Mouse (Mus musculus) thymus, adult 2 months (tissue): ENCODE measurements at regions not wholly inside any gene's neighbourhood (a gene's known extent, or its start where the extent isn't known, plus 50 kb on each side); places are given as distances from the start of the nearest gene placed in this dataset.

ENCODE experiments used
- DNase-seq: peaks from one replicate; pipeline ENCODE4 v3.0.0; 2021
- H3K27ac ChIP-seq: fragments of 200-500 bp; 2 replicates; pipeline ENCODE4 v1.5.1; 2012; ENCODE audit warnings: low read length, control low read depth; ENCODE audit not compliant: control insufficient read depth, insufficient read depth
- H3K27me3 ChIP-seq: fragments of 200-500 bp; 2 replicates; pipeline ENCODE4 v1.6.1; 2012; ENCODE audit warnings: mild to moderate bottlenecking, low read length, moderate library complexity, mixed read lengths; ENCODE audit not compliant: control insufficient read depth, insufficient read depth
- H3K36me3 ChIP-seq: fragments of 200-500 bp; 2 replicates; pipeline ENCODE4 v1.6.1; 2012; ENCODE audit warnings: mild to moderate bottlenecking, low read length, moderate library complexity; ENCODE audit not compliant: control insufficient read depth, insufficient read depth
- H3K4me1 ChIP-seq: fragments of 200-500 bp; replicated peaks from 2 replicates; pipeline ENCODE4 v1.6.1; 2012; ENCODE audit warnings: low read length; ENCODE audit not compliant: control insufficient read depth, insufficient read depth
- H3K4me3 ChIP-seq: fragments of 200-500 bp; 2 replicates; pipeline ENCODE4 v1.5.1; 2012; ENCODE audit warnings: mild to moderate bottlenecking, low read length, control low read depth, moderate library complexity; ENCODE audit not compliant: control insufficient read depth, insufficient read depth
- CTCF ChIP-seq: fragments of 200-500 bp; IDR thresholded peaks from 2 replicates; pipeline ENCODE4 v1.5.1; 2012; ENCODE audit warnings: mild to moderate bottlenecking, control low read depth, low read length, moderate library complexity, borderline replicate concordance; ENCODE audit not compliant: control insufficient read depth, poor library complexity, insufficient read depth; ENCODE audit errors: extremely low read depth
- POLR2A ChIP-seq: fragments of 200-500 bp; IDR thresholded peaks from 2 replicates; pipeline ENCODE4 v1.6.1; 2012; ENCODE audit warnings: mild to moderate bottlenecking, low read length, control low read depth, moderate library complexity; ENCODE audit not compliant: control insufficient read depth, poor library complexity, insufficient read depth; ENCODE audit errors: extremely low read depth
- WGBS: fragments of 180-500 bp; shearing (Covaris S2); methylation state at CpG from one replicate; pipeline ENCODE4 v1.1.7; 2018; 5-methylcytosine and 5-hydroxymethylcytosine counted together

- no peak overlapping the region for H3K4me3 ChIP-seq
- no peak overlapping the region for H3K27ac ChIP-seq
- DNase-seq, result no peak
- no peaks in the 10 kb centered on the region for H3K36me3 ChIP-seq
- WGBS, result 87% methylated on average over 7 of the region's 7 CpGs
- TF ChIP-seq POLR2A (no peak), CTCF (no peak)
- no peaks in the 10 kb centered on the region for H3K4me1 ChIP-seq
- H3K27me3 ChIP-seq, result no peaks in the 10 kb centered on the region
Measured at GRCm38 (mm10) chr5:43024006-43024593, 208.9 kb upstream of the Cpeb2 start.

DNA sequence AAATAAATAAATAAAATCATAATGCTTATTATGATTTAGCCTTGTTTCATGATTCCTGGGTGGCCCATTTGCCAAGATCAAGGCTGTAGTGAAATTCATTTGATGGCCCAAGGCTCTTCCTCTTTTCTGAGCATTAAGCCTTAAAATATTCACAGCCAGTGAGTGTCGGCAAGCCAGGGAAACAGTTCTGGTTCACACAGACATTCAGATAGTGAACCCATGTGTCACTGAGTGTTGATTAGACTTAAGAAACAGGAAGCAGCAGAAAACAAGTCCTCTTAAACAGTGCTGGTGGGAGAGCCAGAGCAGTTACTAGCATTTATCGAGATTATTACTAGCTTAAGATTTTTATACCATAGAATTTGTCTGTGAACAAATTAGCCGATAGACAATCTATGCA, 201.7 kb upstream of the Cpeb2 start:
- H3K4me3 ChIP-seq, result no peak overlapping the region
- no peaks in the 10 kb centered on the region for H3K4me1 ChIP-seq
- 56% methylated on average over 3 of the region's 3 CpGs for WGBS
- DNase-seq, result no peak
- no peaks in the 10 kb centered on the region for H3K36me3 ChIP-seq
- TF ChIP-seq POLR2A, result no peak
- no peaks in the 10 kb centered on the region for H3K27me3 ChIP-seq
- H3K27ac ChIP-seq, result no peak overlapping the region

DNA sequence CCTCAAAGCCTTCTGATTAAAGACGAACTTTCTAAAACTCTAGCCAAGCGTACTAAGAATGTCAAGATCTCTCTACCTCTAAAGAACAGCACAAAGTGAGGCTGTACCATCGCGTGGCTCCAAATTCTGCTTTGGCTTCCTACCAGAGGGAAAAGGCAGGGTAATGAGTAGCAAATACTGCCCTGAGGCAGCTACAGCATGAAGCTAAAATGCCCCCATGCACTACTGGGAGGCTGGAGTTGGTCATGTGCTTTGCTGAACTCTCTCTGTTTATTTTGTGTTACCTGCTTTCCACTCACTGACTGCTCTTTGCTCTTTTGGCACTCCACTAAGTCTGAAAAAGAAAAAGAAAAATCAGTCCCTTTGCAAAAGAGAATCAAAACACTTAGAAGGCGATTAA, 201.1 kb upstream of the Cpeb2 start:
- Histone ChIP-seq H3K4me1 (no peaks in the 10 kb centered on the region), H3K27ac (no peak overlapping the region), H3K27me3 (no peaks in the 10 kb centered on the region), H3K4me3 (no peak overlapping the region), H3K36me3 (no peaks in the 10 kb centered on the region)
- TF ChIP-seq POLR2A (no peak), CTCF (no peak)
- no peak for DNase-seq
- 95% methylated on average over 5 of the region's 5 CpGs for WGBS

- Histone ChIP-seq H3K4me3 (no peak overlapping the region), H3K4me1 (no peaks in the 10 kb centered on the region), H3K27me3 (no peaks in the 10 kb centered on the region), H3K27ac (no peak overlapping the region), H3K36me3 (no peaks in the 10 kb centered on the region)
- DNase-seq, result no peak
- WGBS, result 87% methylated on average over 1 of the region's 1 CpGs
- TF ChIP-seq POLR2A, result no peak
- TF ChIP-seq CTCF, result no peak
Measured at GRCm38 (mm10) chr5:43034421-43034820, 198.5 kb upstream of the Cpeb2 start.

- Histone ChIP-seq H3K4me3 (no peak overlapping the region), H3K4me1 (no peaks in the 10 kb centered on the region), H3K36me3 (no peaks in the 10 kb centered on the region), H3K27me3 (no peaks in the 10 kb centered on the region), H3K27ac (no peak overlapping the region)
- DNase-seq, result no peak
- WGBS, result 31% methylated on average over 3 of the region's 3 CpGs
- TF ChIP-seq POLR2A, result no peak
- TF ChIP-seq CTCF, result no peak
Measured at GRCm38 (mm10) chr5:43037592-43037991, 195.4 kb upstream of the Cpeb2 start.

DNA sequence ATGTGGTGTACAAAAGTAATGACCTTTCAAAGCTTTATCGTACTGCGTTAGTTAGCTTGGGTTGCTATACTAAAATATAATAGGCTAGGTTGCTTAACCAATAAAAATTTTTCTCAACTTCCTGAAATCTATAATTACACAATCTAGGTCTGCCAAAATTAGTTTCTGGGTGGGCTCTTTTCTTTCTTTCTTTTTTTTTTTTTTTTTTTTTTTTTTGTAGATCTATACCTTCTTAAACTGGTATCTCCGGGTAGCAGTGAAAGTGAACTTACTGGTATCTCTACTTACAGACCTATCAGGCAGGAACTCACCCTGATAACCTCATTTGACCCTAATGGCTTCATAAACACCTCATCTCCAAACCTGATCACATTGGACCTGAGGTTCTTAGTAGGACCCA, 193.4 kb upstream of the Cpeb2 start:
- no peaks in the 10 kb centered on the region for H3K4me1 ChIP-seq
- H3K36me3 ChIP-seq, result no peaks in the 10 kb centered on the region
- no peak for TF ChIP-seq POLR2A
- TF ChIP-seq CTCF, result no peak
- no peak overlapping the region for H3K27ac ChIP-seq
- no peak overlapping the region for H3K4me3 ChIP-seq
- no peak for DNase-seq
- 92% methylated on average over 3 of the region's 3 CpGs for WGBS
- no peaks in the 10 kb centered on the region for H3K27me3 ChIP-seq

DNA sequence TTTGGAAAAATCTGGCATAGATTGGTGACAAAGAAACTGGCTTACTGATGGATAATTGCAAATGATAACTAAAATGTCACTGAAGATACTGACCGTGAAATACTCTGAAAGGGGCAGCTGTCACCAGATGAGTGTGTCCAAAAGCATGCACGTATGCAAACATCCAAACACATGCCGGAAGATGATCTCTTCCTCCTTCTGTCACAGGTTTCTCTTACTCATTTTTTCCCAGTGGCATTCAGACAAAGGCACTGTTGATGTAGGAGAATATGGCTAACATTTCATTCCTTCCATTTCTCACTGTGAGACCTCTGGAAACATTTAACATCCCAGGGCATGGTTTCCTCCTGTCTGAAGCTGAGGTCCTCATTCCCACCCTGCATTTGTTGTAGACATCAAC, 190.4 kb upstream of the Cpeb2 start:
- 98% methylated on average over 3 of the region's 3 CpGs for WGBS
- no peak for DNase-seq
- no peak overlapping the region for H3K27ac ChIP-seq
- H3K4me3 ChIP-seq, result no peak overlapping the region
- no peaks in the 10 kb centered on the region for H3K4me1 ChIP-seq
- H3K36me3 ChIP-seq, result no peaks in the 10 kb centered on the region
- no peaks in the 10 kb centered on the region for H3K27me3 ChIP-seq
- TF ChIP-seq POLR2A (no peak), CTCF (no peak)
